Mouse (Mus musculus) megakaryocyte, embryonic 14.5 days (primary cell): Measurements from ENCODE around the gene Gemin5.

ENCODE experiments used
- FLI1 ChIP-seq: IDR thresholded peaks from 2 replicates; pipeline ENCODE4 v1.6.1; 2012; ENCODE audit warnings: low read length, inconsistent platforms, mixed read lengths
- GATA1 ChIP-seq: IDR thresholded peaks from 3 replicates; pipeline ENCODE4 v1.6.1; 2012; ENCODE audit warnings: mixed read lengths, low read length, inconsistent platforms, borderline replicate concordance

GRCm38 (mm10) chr11:58096160-58096559, 72.2 kb downstream of the Gemin5 start:
- TF ChIP-seq GATA1 (no peak), FLI1 (no peak)
